10 mouse cellular contexts compared by ENCODE assay signal in the genomic region with DNA sequence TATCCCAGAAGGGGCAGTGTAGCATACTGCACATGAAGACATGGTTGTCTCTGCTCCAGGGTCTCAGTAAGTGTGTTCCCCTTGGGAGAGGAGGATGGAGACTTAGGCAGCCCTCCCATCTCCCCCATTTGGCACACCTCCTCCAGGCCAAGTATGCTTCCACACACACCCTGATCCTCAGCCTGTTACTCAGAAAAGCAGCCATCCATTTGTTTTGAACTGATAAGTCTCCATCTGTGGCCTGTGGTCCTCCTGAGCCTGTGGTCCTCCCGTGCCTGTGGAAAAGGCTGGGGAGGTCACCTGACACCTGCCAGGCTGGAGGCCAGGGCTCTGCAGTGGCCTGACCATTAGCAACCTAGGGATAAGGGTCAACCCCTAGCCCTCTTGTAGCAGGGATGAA.
DNase-seq lines count a peak whose midpoint lies in the region; ATAC-seq and TF ChIP-seq lines count a peak whose summit lies in the region.
"Had no signal": no experiment of that assay in that cellular context is flagged by ENCODE, and none has a peak within 500 bp of the region (broad histone marks: within the 10 kb centered on the region; RNA-seq: fewer than 3 reads in every experiment).

No protein-coding gene starts in this region.

- DNase-seq in layer of hippocampus, adult 2 months (ENCODE audit: low spot score in 2 of 2): no peak
- no peak for DNase-seq in layer of hippocampus, postnatal 25 days (ENCODE audit: extremely low spot score in 1 of 2, low spot score in 1 of 2)
- no peak for DNase-seq in forebrain, embryonic 11.5 days (ENCODE audit: low spot score)
- no peak for DNase-seq in cerebellum, adult 11-12 months
- no peak for DNase-seq in thymus, postnatal 10 days (ENCODE audit: low spot score in 2 of 2)
- DNase-seq in left cerebral cortex, postnatal 14 days (ENCODE audit: low spot score in 2 of 2): no peak
- DNase-seq: adrenal gland, postnatal 14 days; heart, postnatal 36 days had no signal

- H3K27me3 ChIP-seq in forebrain, embryonic 11.5 days (ENCODE audit: control insufficient read depth, insufficient read depth, low read length): no peaks in the 10 kb centered on the region
- H3K27me3 ChIP-seq in limb, embryonic 12.5 days: peaks cover under 1% of the 10 kb centered on the region; the same call in 1 of the 2 replicates
- no peaks in the 10 kb centered on the region for H3K27me3 ChIP-seq in neural tube, embryonic 13.5 days

- peak overlapping the region; percentile 86 for H3K27ac ChIP-seq in layer of hippocampus, adult 2 months
- H3K27ac ChIP-seq in forebrain, embryonic 11.5 days (ENCODE audit: low read depth, low read length): peak overlapping the region; percentile 98
- H3K27ac ChIP-seq in limb, embryonic 12.5 days: peak overlapping the region; percentile 85
- H3K27ac ChIP-seq in neural tube, embryonic 13.5 days (replicated peaks): peak overlapping the region; percentile 97

- peak overlapping the region; percentile 29 for H3K9ac ChIP-seq in forebrain, embryonic 11.5 days (ENCODE audit: low read length)
- H3K9ac ChIP-seq in limb, embryonic 12.5 days (replicated peaks): no peak overlapping the region
- no peak overlapping the region for H3K9ac ChIP-seq in neural tube, embryonic 13.5 days

- 27% methylated on average over 1 of the region's 1 CpGs for WGBS in forebrain, embryonic 11.5 days
- 31% methylated on average over 1 of the region's 1 CpGs for WGBS in limb, embryonic 12.5 days
- 38% methylated on average over 1 of the region's 1 CpGs for WGBS in neural tube, embryonic 13.5 days

- peak overlapping the region; percentile 3; the same call in 1 of the 2 replicates for H3K4me2 ChIP-seq in forebrain, embryonic 11.5 days (ENCODE audit: low read depth, low read length, severe bottlenecking)
- H3K4me2 ChIP-seq in limb, embryonic 12.5 days: peak overlapping the region; percentile 19; the same call in 1 of the 2 replicates
- H3K4me2 ChIP-seq in neural tube, embryonic 13.5 days: no peak overlapping the region

- no peak overlapping the region for H3K4me3 ChIP-seq in layer of hippocampus, adult 2 months
- H3K4me3 ChIP-seq in forebrain, embryonic 11.5 days (ENCODE audit: low read depth, low read length): no peak overlapping the region
- H3K4me3 ChIP-seq in limb, embryonic 12.5 days (replicated peaks): no peak overlapping the region
- no peak overlapping the region for H3K4me3 ChIP-seq in neural tube, embryonic 13.5 days

- no peaks in the 10 kb centered on the region for H3K9me3 ChIP-seq in forebrain, embryonic 11.5 days (ENCODE audit: control insufficient read depth, low read length)
- no peaks in the 10 kb centered on the region for H3K9me3 ChIP-seq in limb, embryonic 12.5 days
- H3K9me3 ChIP-seq in neural tube, embryonic 13.5 days: no peaks in the 10 kb centered on the region

- intact Hi-C loops in left cerebral cortex, postnatal 14 days (cut with DNase I): no loop called here

- TF ChIP-seq CTCF in layer of hippocampus, adult 2 months (conservative IDR thresholded peaks at IDR 0.05): no peak

- H3K36me3 ChIP-seq in forebrain, embryonic 11.5 days (ENCODE audit: control insufficient read depth, insufficient read depth, low read length): no peaks in the 10 kb centered on the region
- H3K36me3 ChIP-seq in limb, embryonic 12.5 days: no peaks in the 10 kb centered on the region
- no peaks in the 10 kb centered on the region for H3K36me3 ChIP-seq in neural tube, embryonic 13.5 days

- peaks cover 62% of the 10 kb centered on the region for H3K4me1 ChIP-seq in forebrain, embryonic 11.5 days (replicated peaks; ENCODE audit: control insufficient read depth, insufficient read depth, low read length)
- H3K4me1 ChIP-seq in limb, embryonic 12.5 days (replicated peaks): peaks cover 80% of the 10 kb centered on the region
- peaks cover 88% of the 10 kb centered on the region for H3K4me1 ChIP-seq in neural tube, embryonic 13.5 days (replicated peaks)

- no peak for ATAC-seq in forebrain, embryonic 11.5 days (replicated peaks; ENCODE audit: low FRiP score)
- ATAC-seq in limb, embryonic 12.5 days (ENCODE audit: insufficient number of reproducible peaks, insufficient read depth, low FRiP score, low TSS enrichment, low read depth): no peak
- ATAC-seq in neural tube, embryonic 13.5 days (ENCODE audit: low read depth): no peak
